Mouse (Mus musculus): ENCODE results near the gene Olfr62. TPM values are rescaled to one million over a fixed set of nuclear protein-coding genes. Genes with fewer than 3 reads are reported as not detected.
A peak's percentile ranks its signal among the peaks of the same experiment; 100 is the strongest.

The Olfr62 gene
- polyA plus RNA-seq, 1 experiment from 2014 or later = not detected

GRCm38 (mm10) chr4:118703223-118703622, 44.5 kb downstream of the Olfr62 start, which contains the start of gene Olfr1341:
Olfr1341 (plus strand) TSS chr4:118703523.
- Histone ChIP-seq H3K4me1 (no peaks in the 10 kb centered on the region), H3K9me3 (no peaks in the 10 kb centered on the region), H3K4me3 (no peak within 1 kb of the TSS), H3K27me3 (ENCODE audit: insufficient read depth, poor library complexity, severe bottlenecking) (no peaks in the 10 kb centered on the region), H3K36me3 (no peaks in the 10 kb centered on the region), H3K27ac (no peak within 1 kb of the TSS)
- peak; percentile 19 for DNase-seq (ENCODE audit: low spot score)
- whole genome bisulfite sequencing = 66% methylated on average over 3 of the region's 3 CpGs

- no peak overlapping the region for H3K27ac ChIP-seq
- no peaks in the 10 kb centered on the region for H3K36me3 ChIP-seq
- no peak overlapping the region for H3K4me3 ChIP-seq
- no peaks in the 10 kb centered on the region for H3K27me3 ChIP-seq (ENCODE audit: insufficient read depth, poor library complexity, severe bottlenecking)
- H3K4me1 ChIP-seq = no peaks in the 10 kb centered on the region
- H3K9me3 ChIP-seq = no peaks in the 10 kb centered on the region
- DNase-seq (ENCODE audit: low spot score) = peak; percentile 65
- WGBS = 73% methylated on average over 5 of the region's 5 CpGs
Observed at GRCm38 (mm10) chr4:118708086-118708485, 49.3 kb downstream of the Olfr62 start.

GRCm38 (mm10) chr4:118711656-118712055, 52.9 kb downstream of the Olfr62 start:
- no peak for DNase-seq (ENCODE audit: low spot score)
- H3K27ac ChIP-seq = no peak overlapping the region
- H3K9me3 ChIP-seq = no peaks in the 10 kb centered on the region
- WGBS = 62% methylated on average over 1 of the region's 1 CpGs
- no peaks in the 10 kb centered on the region for H3K27me3 ChIP-seq (ENCODE audit: insufficient read depth, poor library complexity, severe bottlenecking)
- H3K4me1 ChIP-seq = no peaks in the 10 kb centered on the region
- no peak overlapping the region for H3K4me3 ChIP-seq
- H3K36me3 ChIP-seq = no peaks in the 10 kb centered on the region

Other genes starting within 250 kb of the Olfr62 start
- gene Szt2, start 249.7 kb upstream of the Olfr62 start, polyA plus RNA-seq (2016; fragmentation: Nextera tagmentation; extraction: Ambion mirVana) = 6.7 and 8.6 TPM in 2 replicates
- gene Med8, start 249.6 kb upstream of the Olfr62 start, polyA plus RNA-seq (2016; fragmentation: Nextera tagmentation; extraction: Ambion mirVana) = 102 and 124 TPM in 2 replicates
- gene Elovl1, start 230.9 kb upstream of the Olfr62 start, polyA plus RNA-seq (2016; fragmentation: Nextera tagmentation; extraction: Ambion mirVana) = 72.0 and 85.1 TPM in 2 replicates
- gene Cdc20, start 221.6 kb upstream of the Olfr62 start, polyA plus RNA-seq (2016; fragmentation: Nextera tagmentation; extraction: Ambion mirVana) = 221 and 270 TPM in 2 replicates
- gene Mpl, start 201.4 kb upstream of the Olfr62 start, polyA plus RNA-seq (2016; fragmentation: Nextera tagmentation; extraction: Ambion mirVana) = 3.9 and 5.5 TPM in 2 replicates
- 36.5 and 54.4 TPM in 2 replicates for gene Tie1, start 168.9 kb upstream of the Olfr62 start, polyA plus RNA-seq (2016; fragmentation: Nextera tagmentation; extraction: Ambion mirVana)
- 0.70 and 1.7 TPM in 2 replicates for gene 2610528J11Rik, start 132.0 kb upstream of the Olfr62 start, polyA plus RNA-seq (2016; fragmentation: Nextera tagmentation; extraction: Ambion mirVana)
- gene Tmem125, start 114.9 kb upstream of the Olfr62 start, polyA plus RNA-seq (2016; fragmentation: Nextera tagmentation; extraction: Ambion mirVana) = 0.32 and 0.69 TPM in 2 replicates
- gene Cfap57, start 38.2 kb upstream of the Olfr62 start, polyA plus RNA-seq (2016; fragmentation: Nextera tagmentation; extraction: Ambion mirVana) = 0.84 and 1.1 TPM in 2 replicates
- 110 and 166 TPM in 2 replicates for gene Ebna1bp2, start 38.2 kb upstream of the Olfr62 start, polyA plus RNA-seq (2016; fragmentation: Nextera tagmentation; extraction: Ambion mirVana)
- not detected in 2 replicates for gene Olfr1342, start 33.8 kb downstream of the Olfr62 start, polyA plus RNA-seq (2016; fragmentation: Nextera tagmentation; extraction: Ambion mirVana)
- 0.03 TPM in 1 of 2 replicates, not detected in the other for gene Olfr1341, start 44.6 kb downstream of the Olfr62 start, polyA plus RNA-seq (2016; fragmentation: Nextera tagmentation; extraction: Ambion mirVana)
- not detected in 2 replicates for gene Olfr1340, start 61.2 kb downstream of the Olfr62 start, polyA plus RNA-seq (2016; fragmentation: Nextera tagmentation; extraction: Ambion mirVana)
- not detected in 2 replicates for gene Olfr1339, start 73.2 kb downstream of the Olfr62 start, polyA plus RNA-seq (2016; fragmentation: Nextera tagmentation; extraction: Ambion mirVana)
- gene Olfr1338, start 99.8 kb downstream of the Olfr62 start, polyA plus RNA-seq (2016; fragmentation: Nextera tagmentation; extraction: Ambion mirVana) = not detected in 2 replicates
- gene Olfr1337, start 123.6 kb downstream of the Olfr62 start, polyA plus RNA-seq (2016; fragmentation: Nextera tagmentation; extraction: Ambion mirVana) = not detected in 2 replicates
- gene Olfr1335, start 151.0 kb downstream of the Olfr62 start, polyA plus RNA-seq (2016; fragmentation: Nextera tagmentation; extraction: Ambion mirVana) = not detected in 2 replicates
- gene Olfr1333, start 177.3 kb downstream of the Olfr62 start, polyA plus RNA-seq (2016; fragmentation: Nextera tagmentation; extraction: Ambion mirVana) = not detected in 2 replicates
- gene Olfr1331, start 205.7 kb downstream of the Olfr62 start, polyA plus RNA-seq (2016; fragmentation: Nextera tagmentation; extraction: Ambion mirVana) = not detected in 2 replicates
- gene Olfr1330, start 229.6 kb downstream of the Olfr62 start, polyA plus RNA-seq (2016; fragmentation: Nextera tagmentation; extraction: Ambion mirVana) = 0.04 and 0.10 TPM in 2 replicates